Mouse (Mus musculus) left cerebral cortex, adult 18-20 months (tissue): ENCODE data around the gene Sec16b. TPM values are rescaled to one million over a fixed set of nuclear protein-coding genes. Genes with fewer than 3 reads are reported as not detected.

ENCODE experiments used
- DNase-seq, 2 experiments: peaks; one replicate each; pipeline ENCODE4 v3.0.0; 2021 to 2022; ENCODE audit warnings: low spot score in 2 of 2, mixed read lengths in 1 of 2
- total RNA-seq, 2 experiments: library from RNA; stranded (reverse); gene quantifications; 2 replicates each; pipeline ENCODE4 v1.2.3; 2021

Sec16b gene
- total RNA-seq, 2 experiments from 2014 or later = 1.4 to 1.8 TPM

DNA sequence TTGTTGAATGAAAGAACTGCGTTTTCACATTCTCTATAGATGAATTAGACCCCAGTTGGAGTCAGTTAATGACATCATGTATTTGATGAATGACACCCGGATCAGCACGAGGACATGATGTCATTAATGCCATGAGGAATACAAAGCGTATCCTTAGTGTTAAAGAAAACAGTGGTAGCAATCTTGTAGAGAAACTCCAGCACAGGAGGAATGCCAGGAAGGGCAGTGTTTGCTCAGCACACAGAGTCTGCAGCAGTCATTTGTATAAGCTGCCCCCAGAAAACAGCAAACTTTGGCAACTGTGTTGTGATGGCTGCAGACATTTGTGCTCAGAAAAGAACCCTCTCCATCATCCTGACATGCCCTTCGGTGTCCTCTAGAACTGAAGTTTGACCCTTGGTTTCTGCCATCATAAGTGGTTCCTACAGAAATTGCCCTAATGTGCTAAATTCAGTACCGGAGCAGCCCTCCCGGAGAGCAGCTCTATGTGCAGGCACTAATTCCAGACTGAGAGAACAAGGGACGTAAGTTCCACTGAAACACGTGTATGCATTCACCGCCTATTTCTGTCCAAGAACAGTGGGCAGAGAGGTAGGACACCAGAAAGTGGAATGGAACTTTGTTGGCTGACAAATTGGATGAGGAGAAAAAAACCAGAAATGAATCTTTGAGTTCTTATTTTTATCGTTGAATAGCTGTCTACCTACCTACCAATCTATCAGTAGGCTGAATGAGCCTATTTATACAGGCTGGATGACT lies 6.3 kb downstream of the Sec16b start:
- peak; percentile 26 to 39 for DNase-seq

DNA sequence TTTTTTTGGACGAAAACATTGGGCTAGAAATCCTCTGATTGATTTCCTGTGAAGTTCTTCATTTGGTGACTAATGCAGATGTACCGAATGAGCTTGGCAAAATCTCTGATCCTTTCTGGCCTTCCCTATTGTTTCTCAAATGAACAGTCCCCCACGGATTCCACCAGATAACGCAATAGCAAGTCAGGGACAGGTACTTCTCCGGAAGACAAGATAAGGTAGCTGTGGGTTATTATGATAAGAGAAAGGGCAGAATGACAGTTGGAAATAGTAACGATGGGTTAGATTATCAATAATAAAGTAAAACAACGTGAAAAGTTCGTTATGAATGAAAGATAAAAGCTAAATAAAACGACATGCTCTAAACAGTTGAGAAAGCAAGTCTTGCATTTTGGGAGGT lies 7.0 kb downstream of the Sec16b start:
- DNase-seq = no peak

DNA sequence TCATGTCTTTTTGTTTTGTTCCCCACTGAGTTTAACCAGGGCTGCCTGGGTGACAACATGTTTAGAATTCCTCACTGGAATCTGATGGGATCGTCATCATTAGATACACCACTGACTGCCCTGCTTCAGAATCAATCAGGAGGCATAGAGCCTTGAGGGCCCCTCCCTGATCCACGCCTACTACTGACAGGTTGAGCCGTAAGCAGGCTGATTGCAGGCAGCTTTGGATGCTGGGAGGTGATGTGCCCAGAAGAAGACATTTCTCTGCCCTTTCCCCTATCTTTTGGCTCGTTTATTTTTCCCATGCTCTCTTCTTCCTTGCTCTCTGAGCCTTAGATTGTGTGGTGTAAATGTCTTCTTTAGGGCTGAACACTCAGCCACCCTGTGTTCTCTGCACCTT lies 7.8 kb downstream of the Sec16b start:
- no peak for DNase-seq

DNA sequence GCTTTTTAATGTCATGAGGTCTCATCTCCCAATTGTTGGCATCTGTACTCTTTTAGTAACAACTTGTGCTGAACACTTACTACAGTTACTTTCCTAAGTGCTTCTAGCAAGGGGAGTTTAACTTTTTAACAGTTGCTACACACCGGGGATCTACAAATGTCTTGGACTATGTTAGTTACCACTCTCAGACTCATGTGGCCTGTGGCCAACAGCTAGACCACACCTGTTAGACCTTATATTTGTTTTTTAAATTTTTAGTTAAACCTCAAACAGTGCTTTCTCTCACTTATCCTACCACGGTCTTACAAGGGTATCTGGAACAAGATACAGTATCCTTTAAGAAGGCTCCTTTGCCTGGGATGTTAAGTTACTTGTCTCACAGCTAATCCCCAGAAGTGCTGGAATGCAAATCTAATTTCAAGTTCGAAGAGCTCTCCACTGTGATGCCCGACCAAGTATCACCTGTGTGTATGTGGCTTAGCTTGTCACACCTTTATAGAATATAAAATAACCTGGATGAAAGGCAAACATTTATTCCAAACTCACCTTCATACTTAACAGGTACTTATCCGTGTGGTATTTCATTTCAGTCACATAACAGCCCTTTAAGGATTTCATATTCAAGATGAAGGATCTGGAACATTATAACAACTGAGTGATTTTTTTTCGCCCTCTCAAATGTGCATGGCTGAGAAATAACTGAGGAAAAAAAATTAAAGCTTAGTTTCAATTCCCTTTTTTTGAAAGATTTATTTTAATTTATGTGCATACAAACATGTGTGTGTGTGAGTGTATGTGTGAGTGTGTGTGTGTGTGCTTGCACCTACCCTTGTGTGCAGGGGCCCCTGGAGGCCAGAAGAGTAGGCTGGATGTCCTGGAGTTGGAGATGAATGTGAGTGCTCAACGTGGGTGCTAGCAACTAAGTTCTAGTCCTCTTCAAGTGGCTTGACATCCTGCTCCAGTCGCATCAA lies 10.6 kb downstream of the Sec16b start:
- DNase-seq = no peak

DNA sequence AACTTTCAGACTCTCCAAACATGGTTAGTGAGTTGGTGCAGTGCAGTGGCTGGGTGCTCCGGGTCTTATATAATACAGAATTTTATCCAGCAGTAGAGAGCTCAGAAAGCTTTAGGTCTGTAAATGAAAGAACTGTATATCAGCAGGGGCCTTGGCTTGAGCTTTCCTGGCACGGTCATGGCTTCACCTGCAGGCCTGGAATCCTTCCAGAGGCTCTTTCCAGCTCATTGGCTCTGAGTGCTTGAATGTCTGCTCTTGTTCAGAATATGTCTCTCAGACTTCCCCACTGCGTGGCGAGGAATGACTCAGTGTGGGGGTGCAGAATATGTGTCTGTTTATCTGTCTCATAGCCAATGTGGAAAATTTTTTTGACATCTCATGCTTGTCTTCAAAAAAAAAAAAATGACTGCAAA lies 11.6 kb downstream of the Sec16b start:
- DNase-seq = peak; percentile 69 to 81

DNA sequence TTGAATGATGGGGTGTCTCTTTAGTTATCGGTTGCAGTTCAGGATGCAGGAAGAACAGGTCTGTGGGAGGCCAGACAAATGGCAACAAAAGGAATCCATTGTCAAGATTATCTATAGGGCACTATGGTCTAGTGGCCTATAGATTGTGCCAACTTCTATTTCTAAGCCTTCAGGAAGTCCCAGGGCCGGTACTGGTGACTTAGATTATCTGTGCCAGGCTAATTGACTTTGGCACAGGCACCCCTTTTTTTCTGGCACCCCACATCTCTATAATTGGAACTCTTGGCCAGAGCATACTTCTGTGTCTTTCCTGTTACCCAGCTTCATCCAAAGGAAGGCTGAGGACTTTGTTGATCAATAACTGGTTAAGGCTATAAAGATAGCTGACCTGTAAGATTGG lies 12.9 kb downstream of the Sec16b start:
- DNase-seq = no peak

DNA sequence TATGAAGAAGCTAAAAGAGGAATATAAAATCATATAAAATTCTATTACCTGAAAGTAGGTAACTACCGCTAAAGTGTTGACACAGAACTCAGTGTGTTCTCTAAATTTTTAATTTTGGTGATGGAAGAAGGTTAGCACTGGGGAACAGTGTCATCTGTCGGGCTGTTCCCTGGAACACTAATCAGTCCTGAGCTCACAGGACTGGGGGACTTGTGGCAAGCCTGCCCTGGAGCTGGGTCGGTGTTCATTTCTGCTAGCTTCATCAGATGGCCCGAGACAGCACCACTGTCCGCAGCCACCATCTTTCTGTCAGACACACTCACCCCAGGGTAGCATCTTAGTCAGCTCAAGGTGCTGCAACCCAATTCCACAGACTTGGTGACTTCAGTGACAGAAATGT lies 15.8 kb downstream of the Sec16b start:
- DNase-seq = no peak

DNA sequence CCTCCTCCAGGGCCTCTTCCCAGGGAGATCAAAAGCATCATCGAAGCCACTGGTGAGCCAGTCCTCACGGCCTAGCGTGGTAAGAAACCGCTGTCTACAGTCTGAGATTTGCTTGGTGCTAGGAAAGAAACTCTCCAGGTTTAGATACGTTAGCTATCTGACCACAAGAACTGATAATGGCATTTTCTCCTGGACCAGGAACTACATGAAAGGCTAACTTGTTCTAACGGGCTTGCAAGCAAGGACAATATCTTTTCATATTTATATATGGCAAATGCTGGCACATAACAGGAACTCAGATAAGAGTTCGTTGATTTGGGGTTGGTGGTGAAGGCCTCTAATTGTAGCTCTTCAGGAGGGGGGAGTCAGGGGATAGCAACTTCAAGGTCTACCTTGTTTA lies 18.2 kb downstream of the Sec16b start:
- no peak for DNase-seq

DNA sequence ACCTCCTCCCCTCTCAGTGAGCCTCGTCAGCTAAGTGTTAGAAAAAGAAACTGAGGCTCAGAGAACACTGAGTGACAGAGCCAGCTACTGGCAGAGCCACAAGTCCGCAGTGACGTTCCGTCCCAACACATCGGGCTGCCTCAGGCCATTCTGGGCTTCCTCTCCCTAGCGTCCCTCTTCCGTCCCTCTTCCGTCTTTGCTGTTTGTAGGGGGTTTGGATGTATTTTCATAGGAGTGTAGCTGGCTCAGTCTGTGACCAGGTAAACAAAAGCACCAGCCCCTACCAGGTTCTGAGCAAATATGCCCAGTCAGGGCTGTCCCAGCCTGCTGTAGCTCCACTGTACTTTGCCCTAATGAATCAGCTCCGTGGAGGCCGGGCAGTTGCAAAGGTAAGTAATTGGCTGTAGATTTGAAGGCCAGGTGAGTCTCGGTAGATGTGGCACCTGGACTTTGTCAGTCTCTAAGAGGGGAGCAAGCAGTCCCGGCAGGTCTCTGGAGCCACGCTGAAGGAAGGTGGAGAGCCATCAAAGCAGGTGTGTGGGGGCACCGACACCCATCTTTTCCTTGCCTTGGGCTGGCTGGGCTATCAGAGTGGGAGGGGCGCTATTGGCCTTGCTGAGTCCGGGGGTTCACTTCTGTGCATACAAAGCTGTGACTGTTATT lies 19.3 kb downstream of the Sec16b start:
- DNase-seq = no peak

DNA sequence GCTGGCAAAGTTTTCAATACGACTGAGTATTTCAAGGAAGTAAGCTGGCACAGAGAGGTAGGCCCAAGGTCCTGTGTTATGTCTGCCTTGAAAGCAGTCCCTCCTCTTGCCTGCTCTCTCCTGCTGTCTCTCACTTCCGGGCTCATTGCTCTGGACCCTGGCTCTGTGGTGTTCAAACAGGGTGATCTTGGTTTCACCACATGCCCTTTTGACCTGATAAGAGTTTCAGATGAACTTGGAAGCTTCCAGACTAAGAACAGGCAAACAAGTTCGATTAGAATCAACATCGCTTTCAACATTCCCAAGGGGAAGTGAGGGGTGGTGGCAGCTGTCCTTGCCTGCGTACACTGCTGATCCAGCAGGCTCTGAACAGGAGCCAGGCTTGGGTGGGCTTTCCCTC lies 20.1 kb downstream of the Sec16b start:
- no peak for DNase-seq

DNA sequence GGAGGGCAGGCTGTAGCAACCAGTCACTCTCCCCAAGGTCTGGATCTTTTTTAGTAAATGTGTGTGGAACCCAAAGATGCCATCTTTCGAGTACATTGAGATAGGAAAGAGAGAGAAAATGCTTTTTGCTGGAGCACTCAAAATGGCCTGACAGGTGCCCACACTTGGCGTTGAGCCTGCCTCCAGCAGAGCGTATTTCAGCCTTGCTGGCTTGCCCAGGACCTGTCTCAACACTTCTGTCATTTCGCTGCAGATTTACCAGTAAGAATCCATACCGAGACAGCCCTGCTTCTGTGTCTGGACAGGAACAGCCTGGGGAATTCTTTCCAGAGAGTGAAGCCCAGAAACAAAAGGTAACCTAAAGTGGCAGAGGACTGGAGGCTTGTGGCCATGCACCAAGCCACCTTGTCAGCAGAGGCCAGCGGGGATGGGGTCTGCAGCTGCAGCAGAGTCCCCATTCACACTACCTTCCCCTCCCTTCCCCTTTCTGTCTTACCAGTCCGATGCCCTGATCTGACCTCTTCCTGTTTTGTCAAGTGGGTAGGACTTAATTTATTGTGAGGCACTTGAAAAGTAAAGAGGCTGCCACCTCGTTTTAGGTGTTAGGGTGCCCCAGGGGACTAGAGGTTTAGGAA lies 26.4 kb downstream of the Sec16b start:
- DNase-seq = no peak

DNA sequence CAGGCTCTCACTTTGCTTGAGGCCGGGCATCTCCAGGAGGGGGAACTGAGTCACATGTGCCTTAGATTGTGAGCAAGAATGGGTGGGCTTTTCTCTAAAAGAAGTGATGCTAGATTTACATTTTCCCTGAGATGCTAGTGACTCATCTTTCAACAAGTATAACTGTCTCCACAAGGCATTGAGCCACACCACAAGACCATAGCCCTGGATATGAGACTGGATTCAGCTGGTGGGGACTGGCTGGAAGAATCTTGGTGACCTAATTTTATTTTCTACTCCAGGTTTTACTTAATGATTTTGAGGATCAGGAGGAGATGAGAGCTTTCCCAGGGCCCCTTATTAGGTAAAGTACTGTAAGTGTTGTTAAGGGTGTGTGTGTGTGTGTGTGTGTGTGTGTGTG lies 29.0 kb downstream of the Sec16b start:
- DNase-seq = no peak

DNA sequence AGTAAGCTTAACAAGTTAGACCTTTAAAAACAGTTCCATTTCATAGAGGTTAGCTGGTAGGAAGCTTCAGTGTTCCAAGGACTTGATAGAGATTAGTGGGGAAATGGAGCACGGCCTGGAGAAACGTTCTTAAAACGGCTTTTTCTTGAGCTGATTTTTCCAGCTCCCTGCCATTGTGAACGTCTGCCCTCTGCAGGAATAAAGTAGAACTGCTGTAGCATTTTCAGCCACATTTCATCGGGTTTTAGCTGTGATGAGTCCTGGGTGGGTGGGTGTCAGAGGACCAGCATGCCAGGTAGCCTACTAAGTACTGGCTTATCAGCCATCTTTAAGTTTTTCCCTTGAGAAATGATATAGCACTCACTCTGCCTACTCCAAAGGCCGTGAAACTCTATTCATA lies 29.9 kb downstream of the Sec16b start:
- peak; percentile 68 to 69 for DNase-seq

DNA sequence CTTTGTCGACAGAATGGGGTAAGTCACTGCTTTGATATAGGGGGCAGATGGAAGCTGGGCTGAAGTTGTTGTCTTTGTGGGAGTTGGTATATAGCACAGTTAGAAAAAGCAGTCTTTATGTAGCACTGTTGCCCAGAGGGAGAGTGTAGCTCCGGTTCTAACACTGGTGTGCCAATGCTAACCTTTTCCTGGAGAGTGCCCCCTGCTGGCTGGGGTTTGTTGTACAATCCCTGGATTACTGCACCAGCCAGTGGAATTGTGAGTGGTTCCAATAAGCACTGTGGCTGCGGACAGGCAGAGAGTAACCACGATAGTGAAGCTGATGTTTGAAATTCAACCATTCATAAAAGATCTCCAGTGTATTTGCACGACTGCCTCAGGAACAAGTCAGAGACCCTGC lies 31.1 kb downstream of the Sec16b start:
- DNase-seq = no peak

DNA sequence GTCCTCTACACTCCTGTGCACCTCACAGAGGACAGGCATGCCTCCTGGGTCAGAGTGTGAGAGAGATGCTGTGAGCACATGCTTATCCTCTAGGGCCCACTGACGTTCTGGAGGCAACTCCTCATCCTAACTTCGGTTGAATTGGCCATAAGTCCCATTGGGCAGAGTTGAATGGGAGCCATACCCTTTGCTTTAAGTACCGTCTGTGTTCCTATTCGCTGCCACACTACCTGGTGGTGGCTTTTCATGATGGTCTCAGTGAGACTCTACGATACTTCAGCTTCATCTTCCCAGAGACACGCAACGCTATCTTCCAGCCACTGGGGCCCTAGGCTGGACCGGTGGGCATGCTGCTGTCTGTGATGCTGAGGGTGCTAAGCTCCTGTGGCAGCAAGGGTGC lies 38.5 kb downstream of the Sec16b start:
- no peak for DNase-seq

DNA sequence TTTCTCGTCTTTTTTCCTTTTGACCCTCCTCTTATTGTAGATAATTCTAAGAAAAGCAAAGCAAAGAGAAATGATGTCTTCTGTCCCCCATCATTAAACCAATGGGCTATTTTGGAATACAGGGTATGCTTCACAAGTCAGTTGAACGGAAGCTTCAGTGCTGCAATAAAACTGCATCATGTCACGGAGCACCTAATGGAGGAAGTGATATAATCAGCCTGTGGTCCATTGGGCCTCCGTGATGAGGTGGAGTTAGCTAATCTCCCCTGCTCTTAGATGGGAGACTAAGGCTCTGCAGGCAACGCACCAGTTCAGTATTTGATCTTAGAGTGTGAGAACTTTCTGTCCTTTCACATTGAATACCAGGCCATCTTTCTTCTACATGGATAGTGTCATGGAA lies 41.1 kb downstream of the Sec16b start:
- DNase-seq = no peak

DNA sequence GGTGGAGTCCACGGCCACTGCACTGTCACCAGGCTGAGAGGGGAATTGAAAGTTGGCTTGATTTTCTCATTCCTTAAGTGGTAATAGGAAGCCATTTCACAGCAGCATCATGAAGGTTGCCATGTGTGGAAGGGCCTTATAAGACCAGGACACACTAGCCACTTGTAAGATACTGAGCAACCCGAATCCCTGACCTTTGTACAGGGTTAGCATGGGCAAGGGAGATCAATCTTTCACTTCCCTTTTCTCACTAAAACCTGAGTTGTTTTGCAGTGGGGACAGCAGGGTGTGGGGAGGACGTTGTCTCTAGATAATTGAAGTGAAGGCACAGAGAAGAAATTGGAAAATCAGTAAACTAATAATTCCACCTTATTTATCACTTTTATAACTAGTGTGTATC lies 43.2 kb downstream of the Sec16b start:
- DNase-seq = no peak

DNA sequence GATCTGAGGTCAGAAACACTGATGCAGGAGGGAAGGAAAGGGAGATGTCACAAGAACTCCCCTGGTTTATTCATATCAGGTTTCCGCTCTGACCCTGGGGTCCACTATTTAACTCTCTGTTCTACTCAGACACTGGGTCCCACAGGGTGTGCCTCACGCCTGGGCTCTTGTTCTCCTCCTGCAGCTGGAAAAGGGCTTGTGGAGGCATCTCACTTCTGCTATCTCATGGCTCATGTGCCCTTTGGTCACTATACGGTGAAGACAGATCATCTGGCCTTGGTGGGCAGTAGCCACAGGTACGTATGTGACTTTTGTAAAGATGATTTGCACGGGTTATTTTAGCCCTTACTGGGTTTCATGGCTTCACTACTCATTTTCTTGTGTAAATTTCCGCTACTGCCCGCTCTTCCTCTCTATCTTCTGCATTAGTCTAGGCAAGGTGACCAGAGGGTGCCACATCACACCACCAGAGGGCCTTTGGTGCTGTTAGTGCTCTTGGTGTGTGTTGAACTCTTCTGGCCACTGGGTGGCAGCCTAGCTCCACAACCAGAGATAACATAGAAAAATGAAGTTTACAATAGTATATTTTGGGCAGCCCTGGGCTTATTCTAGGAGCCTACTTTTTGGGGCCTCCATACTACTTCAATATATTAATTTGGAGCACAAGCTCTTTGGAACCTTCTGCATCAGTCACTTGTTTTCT lies 46.4 kb downstream of the Sec16b start:
- DNase-seq = peak; percentile 67 to 83

DNA sequence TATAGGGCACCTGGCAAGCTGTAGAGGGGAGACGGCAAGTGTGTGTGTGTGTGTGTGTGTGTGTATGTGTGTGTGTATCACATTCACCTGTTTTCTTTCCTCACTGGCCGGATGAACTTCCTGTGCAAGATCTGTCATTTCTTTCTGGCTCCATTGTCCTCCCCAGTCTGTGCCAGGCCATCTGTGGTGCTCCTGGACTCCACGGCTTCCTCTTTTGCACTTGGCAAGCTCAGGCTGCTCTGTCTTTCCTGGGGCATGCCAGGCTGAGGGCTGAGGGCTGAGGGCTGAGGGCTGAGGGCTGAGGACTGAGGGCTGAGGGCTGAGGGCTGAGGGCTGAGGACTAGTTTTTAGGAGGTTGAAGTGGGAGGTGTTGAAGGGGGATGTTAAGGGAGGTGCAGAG lies 47.6 kb downstream of the Sec16b start:
- DNase-seq = peak; percentile 32 to 53

DNA sequence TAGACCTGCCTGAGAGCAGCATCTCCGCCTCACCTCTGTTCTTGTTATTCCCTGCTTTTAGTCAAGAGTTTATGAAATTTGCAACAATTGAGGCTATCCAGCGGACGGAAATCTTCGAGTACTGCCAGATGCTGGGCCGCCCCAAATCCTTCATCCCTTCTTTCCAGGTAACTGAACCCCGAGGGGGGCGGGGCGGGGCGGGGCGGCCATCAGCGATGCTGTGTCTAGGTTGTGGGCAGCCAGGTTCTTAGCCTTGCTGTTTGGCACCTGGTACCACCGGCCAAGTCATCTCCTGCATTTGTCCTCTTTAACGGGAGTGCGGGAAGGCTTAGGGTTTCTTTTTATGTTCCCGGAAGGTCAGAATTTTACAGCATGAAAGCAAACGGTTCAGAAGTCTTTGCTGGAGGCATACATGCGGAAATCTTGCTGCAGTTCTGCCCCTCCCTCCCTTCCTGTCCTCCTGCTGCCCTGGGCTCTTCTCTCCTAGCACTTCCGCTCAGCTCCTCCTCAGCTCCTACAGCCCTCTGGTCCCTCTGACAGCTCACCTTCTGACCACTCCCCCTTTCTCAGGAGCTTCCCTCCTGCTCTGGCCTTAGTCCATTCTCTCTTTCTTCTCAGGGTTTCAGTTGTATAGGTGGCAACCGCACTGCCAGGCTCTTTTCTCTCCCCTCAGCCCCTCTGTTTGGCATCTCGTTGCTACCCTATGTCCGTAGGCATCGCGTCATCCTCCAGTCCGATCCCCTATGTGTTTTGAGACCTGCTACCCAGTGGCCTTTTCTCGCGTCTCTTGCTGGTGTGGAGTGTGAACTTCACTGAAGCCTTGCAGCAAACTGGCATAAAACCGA lies 48.4 kb downstream of the Sec16b start:
- no peak for DNase-seq
